Mouse (Mus musculus) left cerebral cortex, postnatal 4 days (tissue): ENCODE data around the gene Ccpg1. TPM values are rescaled to one million over a fixed set of nuclear protein-coding genes. Genes with fewer than 3 reads are reported as not detected.

ENCODE experiments used
- DNase-seq: peaks from one replicate; pipeline ENCODE4 v3.0.0-alpha.2; 2022
- intact Hi-C: fragments of 180-260 bp; cut with DNase I; formaldehyde crosslinking; loops from one replicate; pipeline ENCODE4 v1.15.1; 2025
- total RNA-seq, 2 experiments: library from RNA; stranded (reverse); gene quantifications; 2 replicates each; pipeline ENCODE4 v1.2.3; 2021

Ccpg1 gene
- total RNA-seq, result 10 to 100 TPM; 64.3 to 67.5 TPM

DNA sequence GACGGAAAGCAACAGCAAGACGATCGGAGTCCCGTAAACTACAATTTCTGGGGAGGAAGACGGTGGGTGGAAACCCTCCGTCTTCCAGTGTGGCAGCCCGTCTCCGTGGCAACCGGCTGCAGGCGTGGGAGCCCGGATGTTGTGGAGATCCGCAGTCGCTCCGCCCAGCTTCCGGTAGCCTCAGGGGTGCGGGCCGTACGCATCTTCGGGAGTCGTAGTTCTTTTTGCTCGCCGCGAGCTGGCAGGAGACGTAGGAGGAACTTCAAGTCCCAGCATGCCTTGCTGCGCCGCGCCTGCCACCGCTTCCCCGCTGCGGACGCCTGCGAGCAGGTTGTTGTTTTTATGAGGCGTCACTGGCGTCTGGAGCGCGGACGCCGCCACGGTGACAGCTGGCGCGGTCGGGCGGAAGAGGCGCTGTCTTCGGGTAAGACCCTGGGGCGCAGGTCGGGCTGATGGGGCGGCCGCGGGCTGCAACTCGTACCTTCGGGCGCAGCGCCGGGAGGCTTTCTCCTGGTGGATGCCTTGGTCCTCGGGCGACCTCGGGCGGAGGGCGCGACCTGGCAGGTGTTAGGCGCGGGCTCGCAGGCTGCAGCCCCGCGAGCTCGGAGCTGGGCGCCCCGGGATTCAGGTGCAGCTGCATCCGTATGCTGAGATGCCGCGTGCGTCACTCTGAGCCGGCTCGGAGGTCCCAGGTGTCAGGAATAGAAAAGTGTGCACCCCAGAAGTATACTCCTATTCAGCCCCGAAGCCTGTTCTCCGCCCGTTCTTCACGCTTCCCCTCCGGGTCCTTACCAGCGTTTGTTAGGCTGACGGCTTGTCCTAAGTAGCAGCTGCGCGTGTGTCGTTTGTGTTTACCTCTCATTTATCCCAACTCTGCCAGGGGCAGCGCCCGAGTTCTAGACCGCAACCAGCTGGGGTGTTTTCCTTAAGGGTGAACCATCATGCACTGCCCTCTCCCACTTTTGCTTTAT lies at the start of gene Ccpg1, which contains the start of gene Ccpg1os:
Gene Ccpg1 (plus strand): TSS at position 180 of the 971 bp plus-strand sequence.
Gene Ccpg1os (minus strand): TSS at position 133 of the 971 bp plus-strand sequence.
- DNase-seq, result peak; percentile 98
- intact Hi-C loops, result no loop called here

DNA sequence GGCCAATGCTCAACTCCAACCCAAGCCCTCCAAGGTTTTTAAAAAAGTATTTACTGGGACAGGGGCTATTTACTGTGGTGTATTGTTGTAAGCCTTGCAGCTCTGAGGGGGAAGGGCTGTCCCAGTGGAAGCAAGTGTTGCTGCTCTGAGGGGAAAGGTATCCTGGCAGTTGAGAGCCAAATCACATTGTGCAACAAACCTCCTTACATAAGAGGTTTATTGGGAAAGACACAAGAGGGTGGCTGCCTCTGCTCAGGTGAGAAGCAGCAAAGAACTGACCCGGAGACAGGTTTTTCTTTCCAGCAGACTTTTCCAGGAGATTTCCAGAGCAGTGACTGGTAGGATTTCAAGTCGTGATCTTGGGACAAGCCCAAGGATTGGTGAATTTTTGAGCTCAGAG lies 48.9 kb upstream of the Ccpg1 start:
- intact Hi-C loops, result no loop called here
- no peak for DNase-seq

DNA sequence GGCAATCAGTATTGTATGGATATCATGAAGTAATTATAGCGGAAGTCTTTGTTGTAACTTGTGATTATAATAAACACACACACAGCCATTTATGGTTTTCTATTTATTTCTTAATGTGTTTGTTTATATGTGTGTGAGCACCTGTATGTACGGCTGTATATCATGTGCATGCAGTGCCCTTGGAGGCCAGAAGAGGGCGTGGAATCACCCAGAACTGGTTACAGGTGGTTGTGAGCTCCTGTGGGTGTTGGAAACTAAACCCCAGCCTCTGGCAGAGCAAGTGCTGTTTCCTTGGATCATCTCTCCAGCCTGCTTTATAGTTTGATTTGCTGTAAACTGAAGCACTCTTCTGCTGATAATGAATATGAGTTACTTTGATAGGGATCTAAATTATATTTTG lies 41.8 kb upstream of the Ccpg1 start:
- DNase-seq, result no peak
- intact Hi-C loops, result no loop called here

GRCm38 (mm10) chr9:72944286-72944685 lies 40.9 kb upstream of the Ccpg1 start:
- no peak for DNase-seq
- intact Hi-C loops, result no loop called here

DNA sequence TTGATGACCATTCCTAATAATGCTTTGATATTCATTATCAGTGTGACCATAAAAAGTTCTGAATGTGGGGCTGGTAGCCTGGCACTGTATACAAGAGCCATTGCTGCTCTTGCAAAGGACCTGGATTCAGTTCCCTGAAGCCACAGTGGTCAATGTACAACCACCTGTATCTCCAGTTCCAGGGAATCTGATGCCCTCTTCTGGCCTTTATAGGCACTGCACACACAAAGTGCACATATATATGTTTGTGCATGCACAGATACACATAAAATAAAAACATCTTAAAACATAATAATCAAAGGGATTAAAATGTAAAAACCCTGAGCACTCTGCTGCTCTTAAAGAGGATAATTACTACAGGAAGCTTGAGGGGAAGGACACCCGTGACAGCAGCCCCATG lies 38.2 kb upstream of the Ccpg1 start:
- intact Hi-C loops, result no loop called here

DNA sequence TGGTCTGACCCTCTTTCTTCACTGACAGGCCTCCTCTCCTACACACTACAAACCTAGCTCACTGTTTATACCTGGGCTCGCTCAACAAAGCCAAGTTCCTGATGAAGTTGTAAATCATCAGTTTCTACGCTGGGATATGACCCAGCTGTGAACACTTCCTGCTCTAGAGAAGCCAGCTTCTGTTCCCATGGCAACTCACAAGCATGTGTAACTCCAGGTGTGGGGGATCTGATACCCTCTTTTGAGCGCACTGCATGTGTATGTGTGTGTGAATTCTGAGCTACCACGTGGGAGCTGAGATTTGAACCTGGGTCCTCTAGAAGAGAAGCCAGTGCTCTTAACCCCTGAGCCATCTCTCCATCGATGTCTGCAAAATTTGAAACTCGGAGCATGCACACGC lies 35.7 kb upstream of the Ccpg1 start:
- intact Hi-C loops, result no loop called here
- no peak for DNase-seq

More for the DNA sequence above, 38.2 kb upstream of the Ccpg1 start:
- DNase-seq, result no peak

- DNase-seq, result peak; percentile 16
- intact Hi-C loops, result loop anchor here (5.0 kb wide), 1 partner anchor 62 kb away; no protein-coding TSS in a partner anchor
Measured at GRCm38 (mm10) chr9:72954746-72955145, 30.5 kb upstream of the Ccpg1 start.

DNA sequence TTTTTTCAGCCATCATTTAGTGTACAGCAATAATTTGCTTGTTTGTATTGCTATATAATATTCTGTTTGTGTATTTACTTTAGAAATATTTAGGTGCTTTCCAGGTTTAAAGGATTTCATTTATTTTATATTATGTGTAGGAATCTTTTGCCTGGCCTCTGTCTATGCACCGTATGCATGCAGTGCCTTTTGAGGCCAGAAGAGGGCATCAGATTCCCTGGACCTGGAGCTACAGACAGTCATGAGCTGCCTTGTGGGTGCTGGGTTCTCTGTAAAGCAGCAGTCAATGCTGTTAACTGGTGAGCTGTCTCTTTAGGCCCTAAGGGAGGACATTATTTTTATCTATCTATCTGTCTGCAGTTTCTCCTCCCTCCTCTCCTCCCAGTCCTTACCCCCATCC lies 29.7 kb upstream of the Ccpg1 start:
- intact Hi-C loops, result loop anchor here (5.0 kb wide), 1 partner anchor 63 kb away; no protein-coding TSS in a partner anchor
- DNase-seq, result peak; percentile 37

GRCm38 (mm10) chr9:72958521-72959450 lies 26.4 kb upstream of the Ccpg1 start, which contains the start of the genes Dyx1c1 and Gm44503:
Gene Dyx1c1 (plus strand): TSS chr9:72958785.
Gene Gm44503 (plus strand): TSS chr9:72958852.
- intact Hi-C loops, result loop anchor here (5.0 kb wide), 1 partner anchor 66 kb away; no protein-coding TSS in a partner anchor
- DNase-seq, result peak; percentile 80

DNA sequence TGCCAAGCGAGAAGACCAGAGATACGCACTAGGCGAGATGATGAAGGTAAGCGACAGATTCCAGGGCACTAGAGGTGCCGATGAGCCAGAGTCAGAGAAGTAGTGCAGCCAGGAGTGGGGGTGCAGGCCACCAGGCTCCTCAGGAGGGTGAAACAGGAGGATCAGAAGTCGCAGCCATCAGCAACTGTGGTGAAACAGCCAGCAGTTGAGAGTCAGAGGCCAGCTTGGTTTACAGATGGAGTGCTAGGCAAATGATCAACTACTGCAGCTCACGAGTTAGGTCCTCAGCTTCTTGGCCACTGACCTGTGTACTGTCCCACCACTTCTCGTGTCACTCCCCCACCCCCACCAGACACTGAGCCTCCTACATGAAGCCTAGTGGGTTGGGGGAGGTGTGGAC lies 23.9 kb upstream of the Ccpg1 start:
- no peak for DNase-seq
- intact Hi-C loops, result no loop called here

GRCm38 (mm10) chr9:72961959-72962358 lies 23.3 kb upstream of the Ccpg1 start:
- intact Hi-C loops, result no loop called here
- no peak for DNase-seq

- intact Hi-C loops, result no loop called here
- peak; percentile 32 for DNase-seq
Measured at GRCm38 (mm10) chr9:72968349-72969061, 16.7 kb upstream of the Ccpg1 start.

DNA sequence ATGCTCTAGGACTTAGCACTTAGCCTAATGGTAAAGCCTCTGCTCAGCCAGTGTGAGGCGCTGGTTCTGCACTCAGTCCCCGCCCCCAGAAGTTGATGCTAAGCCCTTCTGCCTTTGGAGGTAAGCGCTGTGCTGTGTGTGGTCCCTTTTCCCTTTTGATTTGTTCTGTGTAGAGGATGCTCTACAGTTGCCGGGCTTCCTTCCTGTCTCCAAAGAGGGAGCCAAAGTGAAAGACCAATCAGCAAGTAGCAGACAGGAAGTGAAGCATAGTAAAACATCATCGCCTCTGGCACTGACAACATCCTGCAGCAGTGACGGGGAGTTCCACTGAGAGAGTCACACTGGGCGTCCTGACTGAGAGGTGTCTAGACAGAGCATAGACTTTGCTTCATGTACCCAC lies 15.4 kb upstream of the Ccpg1 start:
- intact Hi-C loops, result no loop called here
- no peak for DNase-seq

GRCm38 (mm10) chr9:72972435-72972834 lies 12.8 kb upstream of the Ccpg1 start:
- DNase-seq, result no peak

DNA sequence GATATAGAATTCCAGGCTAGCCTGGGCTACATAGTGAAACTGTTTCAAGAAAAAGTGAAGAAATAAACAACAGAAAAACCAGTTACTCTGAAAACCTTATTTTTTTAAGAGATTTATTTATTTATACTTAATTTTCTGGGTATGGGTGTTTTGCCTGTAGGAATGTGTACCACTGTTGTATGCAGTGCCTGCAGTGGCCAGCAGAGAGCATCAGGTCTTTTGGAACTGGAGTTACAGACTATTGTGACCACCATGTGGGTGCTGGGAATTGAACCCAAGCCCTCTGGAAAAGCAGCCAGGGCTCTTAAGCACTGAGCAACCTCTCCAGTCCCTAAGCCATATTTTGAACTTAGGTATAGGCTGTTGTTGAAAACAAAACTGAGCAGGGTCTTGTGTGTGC lies 12.2 kb upstream of the Ccpg1 start:
- no peak for DNase-seq
- intact Hi-C loops, result no loop called here

More at GRCm38 (mm10) chr9:72972435-72972834, 12.8 kb upstream of the Ccpg1 start:
- intact Hi-C loops, result no loop called here

GRCm38 (mm10) chr9:72974734-72975133 lies 10.5 kb upstream of the Ccpg1 start:
- no peak for DNase-seq
- intact Hi-C loops, result no loop called here

DNA sequence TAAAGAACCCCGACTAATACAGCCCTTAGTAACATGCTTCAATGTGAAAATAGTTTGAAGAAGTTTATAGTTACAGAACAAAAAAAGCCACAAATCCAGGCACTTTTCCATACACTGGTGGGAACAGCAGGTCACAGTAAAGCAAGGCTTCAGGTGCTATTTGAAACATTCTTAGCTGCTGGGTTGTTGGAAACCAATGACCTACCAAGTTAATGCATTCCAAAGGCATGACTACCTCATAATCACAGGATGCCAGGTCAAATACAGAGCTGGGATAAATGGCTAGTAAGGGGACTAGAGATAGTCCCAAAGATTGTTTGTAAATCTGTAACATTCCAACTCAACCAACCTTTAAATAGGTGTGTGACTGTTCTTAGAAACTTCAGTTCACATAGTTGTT lies 10.0 kb upstream of the Ccpg1 start:
- intact Hi-C loops, result no loop called here
- no peak for DNase-seq

DNA sequence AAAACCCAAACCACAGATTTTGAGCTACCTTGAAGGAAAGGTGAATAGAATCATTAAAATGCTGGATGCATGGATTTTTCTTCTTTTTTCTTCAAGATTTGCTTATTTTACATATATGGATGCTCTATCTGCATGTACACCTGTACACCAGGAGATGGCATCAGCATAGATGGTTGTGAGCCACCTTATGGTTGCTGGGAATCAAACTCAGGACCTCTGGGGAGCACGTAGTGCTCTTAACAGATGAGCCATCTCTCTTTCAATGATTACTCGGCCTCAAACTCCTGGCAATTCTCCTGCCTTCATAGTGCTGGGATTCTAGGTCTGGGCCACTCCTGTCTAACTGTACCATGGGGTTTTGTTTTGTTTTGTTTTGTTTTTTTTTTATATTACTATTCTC lies 2.2 kb upstream of the Ccpg1 start:
- intact Hi-C loops, result no loop called here
- no peak for DNase-seq

DNA sequence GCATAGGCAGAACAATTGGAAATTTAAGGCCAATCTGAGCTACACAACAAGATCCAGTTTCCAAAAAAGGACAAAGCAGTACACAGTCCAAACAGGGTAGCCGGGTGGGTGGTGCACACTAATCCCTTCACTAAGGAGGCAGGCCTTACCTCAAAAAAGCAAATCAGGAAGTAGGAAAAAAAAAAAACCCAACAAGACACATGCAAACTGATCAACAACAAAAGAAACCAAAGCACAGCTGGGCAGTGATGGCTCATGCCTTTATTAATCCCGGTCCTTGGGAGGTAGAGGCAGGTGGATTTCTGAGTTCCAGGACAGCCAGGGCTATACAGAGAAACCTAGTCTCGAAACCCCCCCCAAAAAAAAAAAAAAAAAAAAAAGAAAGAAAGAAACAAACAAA lies 2.5 kb downstream of the Ccpg1 start:
- intact Hi-C loops, result no loop called here
- DNase-seq, result no peak

DNA sequence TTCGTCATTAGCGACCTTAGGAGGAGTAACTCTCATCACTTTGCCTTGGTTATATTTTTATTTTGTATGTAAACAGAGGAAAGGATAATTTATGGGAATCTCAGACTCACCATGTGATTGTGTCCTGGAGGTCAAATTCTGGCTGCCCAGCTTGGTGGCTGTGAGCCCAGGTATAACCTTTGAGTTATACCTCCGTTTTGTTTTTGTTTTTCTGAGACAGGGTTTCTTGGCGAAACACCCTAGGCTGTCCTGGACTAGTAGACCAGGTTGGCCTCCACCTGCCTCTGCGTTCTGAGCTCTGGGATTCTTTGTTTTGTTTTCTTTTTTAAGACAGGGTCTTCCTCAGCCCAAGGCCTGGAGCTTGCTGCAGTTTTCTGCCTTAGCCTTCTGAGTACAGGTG lies 3.5 kb downstream of the Ccpg1 start:
- no peak for DNase-seq
- intact Hi-C loops, result no loop called here
